Mouse (Mus musculus) heart, embryonic 11.5 days (tissue): ENCODE data around the gene C1qtnf9. TPM values are rescaled to one million over a fixed set of nuclear protein-coding genes. Genes with fewer than 3 reads are reported as not detected.
A peak's percentile ranks its signal among the peaks of the same experiment; 100 is the strongest.

Experiments used
- ATAC-seq: fragments of 200-750 bp; cut with Nextera tagmentation; replicated peaks from 2 replicates; pipeline ENCODE4 v1.8.0; 2017; ENCODE audit warnings: moderate library complexity; ENCODE audit not compliant: insufficient number of reproducible peaks, low FRiP score, low TSS enrichment
- H3K27ac ChIP-seq: fragments of 300-500 bp; sonication (generic); 2 replicates; pipeline ENCODE4 v1.5.1; 2014; ENCODE audit warnings: mild to moderate bottlenecking, low read depth, low read length
- H3K27me3 ChIP-seq: fragments of 300-500 bp; sonication (generic); 2 replicates; pipeline ENCODE4 v1.6.1; 2014; ENCODE audit warnings: mild to moderate bottlenecking, low read length, mixed read lengths; ENCODE audit not compliant: control insufficient read depth, insufficient read depth
- H3K36me3 ChIP-seq: fragments of 300-500 bp; sonication (generic); 2 replicates; pipeline ENCODE4 v1.6.1; 2014; ENCODE audit warnings: mild to moderate bottlenecking, low read length, moderate library complexity, mixed read lengths; ENCODE audit not compliant: control insufficient read depth, insufficient read depth
- H3K4me1 ChIP-seq: fragments of 300-500 bp; sonication (generic); 2 replicates; pipeline ENCODE4 v1.6.1; 2014; ENCODE audit warnings: low read length; ENCODE audit not compliant: control insufficient read depth, insufficient read depth
- H3K4me2 ChIP-seq: fragments of 300-500 bp; sonication (generic); 2 replicates; pipeline ENCODE4 v1.6.1; 2014; ENCODE audit warnings: mild to moderate bottlenecking, moderate library complexity
- H3K4me3 ChIP-seq: fragments of 300-500 bp; sonication (generic); 2 replicates; pipeline ENCODE4 v1.5.1; 2014; ENCODE audit warnings: low read depth, low read length
- H3K9ac ChIP-seq: fragments of 300-500 bp; sonication (generic); 2 replicates; pipeline ENCODE4 v1.6.1; 2014; ENCODE audit warnings: mild to moderate bottlenecking, low read depth, low read length, moderate library complexity
- H3K9me3 ChIP-seq: fragments of 300-500 bp; sonication (generic); replicated peaks from 2 replicates; pipeline ENCODE4 v1.6.1; 2016; ENCODE audit warnings: low read length; ENCODE audit not compliant: control insufficient read depth
- WGBS: fragments of 180-500 bp; shearing (Covaris S2); extraction: QIAGEN DNeasy Blood & Tissue Kit; methylation state at CpG from one replicate; pipeline ENCODE4 v1.1.7; 2014; ENCODE audit not compliant: insufficient replicate concordance; 5-methylcytosine and 5-hydroxymethylcytosine counted together
- polyA plus RNA-seq: library from polyadenylated mRNA; unstranded; fragments of >200 nt; fragmentation: Nextera tagmentation; extraction: Ambion mirVana; gene quantifications from 2 replicates; pipeline ENCODE4 v1.2.1, GENCODE M21; 2014

The C1qtnf9 gene
- polyA plus RNA-seq, 1 experiment from 2014 or later = not detected

DNA sequence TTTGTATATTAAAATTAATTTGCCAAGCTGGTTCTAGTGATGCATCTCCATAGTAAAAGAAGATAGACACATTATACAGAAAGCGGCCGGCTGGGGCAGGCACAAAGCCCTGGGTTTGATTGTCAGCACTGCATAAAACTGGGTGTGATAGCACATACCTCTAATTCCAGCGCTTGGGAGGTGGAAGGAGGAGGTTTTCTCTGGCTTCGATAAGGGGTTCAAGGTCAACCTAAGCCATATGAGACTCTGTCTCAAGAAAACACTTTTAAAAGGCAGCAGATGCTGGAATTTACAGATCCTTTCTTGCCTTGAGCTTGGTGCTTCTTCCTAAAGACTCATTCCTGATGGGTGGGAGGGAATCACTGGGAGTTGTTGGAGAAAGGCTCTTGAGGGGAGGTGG is 3.4 kb upstream of the C1qtnf9 start:
- no peak for ATAC-seq
- Histone ChIP-seq H3K9me3 (no peaks in the 10 kb centered on the region), H3K27ac (peak overlapping the region; percentile 46; the same call in 1 of the 2 replicates), H3K4me2 (no peak overlapping the region), H3K27me3 (no peaks in the 10 kb centered on the region), H3K4me1 (peaks cover 12% of the 10 kb centered on the region; the same call in 1 of the 2 replicates), H3K36me3 (peaks cover 12% of the 10 kb centered on the region), H3K4me3 (no peak overlapping the region), H3K9ac (no peak overlapping the region)
- WGBS = 60% methylated on average over 4 of the region's 4 CpGs

DNA sequence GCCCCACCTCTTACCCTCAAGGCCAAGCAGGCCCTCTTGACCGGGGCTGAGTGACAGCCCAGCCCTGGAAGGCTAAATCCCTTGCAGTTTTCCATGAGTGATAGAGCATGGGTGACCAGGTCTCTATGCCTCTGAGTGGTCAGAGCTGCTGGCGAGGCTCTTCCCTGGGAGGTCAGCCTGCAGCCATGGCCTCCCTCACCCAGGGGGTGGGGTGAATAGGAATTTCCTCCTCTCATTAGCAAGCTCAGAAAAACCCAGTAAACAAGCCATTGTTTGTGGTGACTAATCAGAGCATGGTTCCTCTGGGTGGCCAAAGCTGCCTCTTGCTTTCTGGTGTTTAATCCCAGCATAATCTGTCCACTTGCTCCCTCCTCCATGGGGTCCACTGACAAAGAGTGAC is 2.9 kb upstream of the C1qtnf9 start:
- peaks cover 8% of the 10 kb centered on the region for H3K36me3 ChIP-seq
- no peak overlapping the region for H3K4me3 ChIP-seq
- 51% methylated on average over 2 of the region's 2 CpGs for WGBS
- H3K4me2 ChIP-seq = no peak overlapping the region
- no peaks in the 10 kb centered on the region for H3K9me3 ChIP-seq
- peak overlapping the region; percentile 46; the same call in 1 of the 2 replicates for H3K27ac ChIP-seq
- H3K4me1 ChIP-seq = peaks cover 12% of the 10 kb centered on the region; the same call in 1 of the 2 replicates
- no peaks in the 10 kb centered on the region for H3K27me3 ChIP-seq
- no peak overlapping the region for H3K9ac ChIP-seq
- no peak for ATAC-seq

DNA sequence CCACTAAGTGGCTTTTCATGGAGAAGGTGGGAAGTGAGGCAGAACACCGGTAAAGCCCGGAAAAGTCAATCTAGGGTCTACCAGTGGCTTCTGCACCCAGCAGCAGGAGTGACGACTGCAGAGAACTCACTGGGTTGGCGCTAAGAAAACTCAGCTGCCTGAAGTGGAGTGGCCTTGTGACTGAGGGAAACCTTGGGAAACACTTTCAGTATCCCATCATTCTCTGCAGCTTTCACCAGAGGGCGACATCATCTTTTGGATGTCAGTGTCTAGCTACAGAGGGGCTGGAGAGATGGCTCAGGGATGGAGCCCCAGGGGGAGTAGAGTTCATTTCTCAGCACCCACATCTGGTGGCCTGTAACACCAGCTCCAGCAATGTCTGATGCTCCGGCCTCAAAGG is 1.4 kb downstream of the C1qtnf9 start:
- Histone ChIP-seq H3K36me3 (no peaks in the 10 kb centered on the region), H3K4me3 (no peak overlapping the region), H3K9me3 (no peaks in the 10 kb centered on the region), H3K9ac (no peak overlapping the region), H3K27ac (no peak overlapping the region), H3K27me3 (no peaks in the 10 kb centered on the region), H3K4me2 (no peak overlapping the region), H3K4me1 (peaks cover 7% of the 10 kb centered on the region; the same call in 1 of the 2 replicates)
- 35% methylated on average over 6 of the region's 6 CpGs for WGBS
- ATAC-seq = no peak

DNA sequence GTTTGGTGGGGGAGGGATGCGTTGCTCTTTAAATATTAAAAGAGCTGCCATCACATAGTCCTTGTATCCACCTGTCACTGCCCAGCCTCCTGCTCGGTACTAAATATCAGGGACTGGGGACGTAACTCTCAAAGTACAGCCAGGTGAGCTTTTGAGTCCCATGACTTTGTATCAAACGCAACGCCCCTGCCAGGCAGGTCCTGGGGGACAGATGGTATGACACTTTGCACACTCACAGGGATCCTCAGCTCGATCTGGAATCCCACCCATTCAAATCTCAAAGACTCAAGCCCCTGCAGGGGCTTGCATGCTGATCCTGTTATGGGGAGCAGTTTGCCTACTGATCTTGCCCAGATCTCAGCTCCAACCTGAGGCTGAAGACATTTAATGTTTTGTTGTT is 2.7 kb downstream of the C1qtnf9 start:
- Histone ChIP-seq H3K4me3 (no peak overlapping the region), H3K4me2 (no peak overlapping the region), H3K9me3 (no peaks in the 10 kb centered on the region), H3K27ac (no peak overlapping the region), H3K36me3 (no peaks in the 10 kb centered on the region), H3K4me1 (no peaks in the 10 kb centered on the region), H3K9ac (no peak overlapping the region), H3K27me3 (no peaks in the 10 kb centered on the region)
- WGBS = 72% methylated on average over 6 of the region's 6 CpGs
- ATAC-seq = no peak

DNA sequence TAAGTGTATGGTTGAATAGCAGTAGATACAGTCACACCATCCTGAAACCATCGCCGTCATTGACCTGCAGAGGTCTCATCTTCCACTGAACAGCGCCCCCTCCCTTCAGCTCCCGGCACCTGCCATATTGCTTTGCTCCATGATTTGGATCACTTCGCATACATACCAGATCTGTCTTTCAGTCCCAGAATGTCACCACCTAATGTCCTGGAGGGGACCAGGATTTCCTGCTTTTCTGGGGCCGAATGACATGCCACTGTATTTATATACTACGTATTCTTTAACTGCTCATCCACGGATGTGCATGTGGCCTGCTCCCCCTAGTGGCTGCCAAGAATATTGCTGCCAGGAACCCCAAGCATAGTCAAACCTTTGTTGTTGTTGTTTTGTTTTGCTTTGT is 3.1 kb downstream of the C1qtnf9 start:
- ATAC-seq = no peak
- 2% methylated on average over 8 of the region's 8 CpGs for WGBS
- Histone ChIP-seq H3K9me3 (no peaks in the 10 kb centered on the region), H3K9ac (no peak overlapping the region), H3K27ac (no peak overlapping the region), H3K4me2 (peak overlapping the region; percentile 63), H3K27me3 (no peaks in the 10 kb centered on the region), H3K4me3 (peak overlapping the region; percentile 32), H3K36me3 (no peaks in the 10 kb centered on the region), H3K4me1 (no peaks in the 10 kb centered on the region)

DNA sequence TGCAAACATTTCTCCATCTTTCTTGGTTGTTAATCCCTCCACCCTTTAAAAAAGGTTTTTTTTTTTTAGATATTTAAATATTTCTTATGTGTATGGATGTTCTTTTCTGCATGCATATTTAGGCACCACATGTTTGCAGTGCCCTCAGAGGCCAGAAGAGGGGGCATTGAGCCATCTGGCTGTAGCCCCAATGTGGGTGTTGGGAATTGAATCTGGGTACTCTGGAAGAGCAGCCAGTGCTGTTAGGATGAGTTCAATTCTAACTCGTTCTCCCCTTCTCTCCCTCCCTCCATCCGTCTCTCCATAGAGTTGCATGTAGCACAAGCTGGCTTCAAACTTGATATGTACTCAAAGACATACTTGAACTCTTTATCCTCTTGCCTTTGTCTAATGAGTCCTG is 5.5 kb downstream of the C1qtnf9 start:
- Histone ChIP-seq H3K4me2 (no peak overlapping the region), H3K27ac (no peak overlapping the region), H3K4me3 (no peak overlapping the region), H3K27me3 (no peaks in the 10 kb centered on the region), H3K9ac (no peak overlapping the region), H3K9me3 (no peaks in the 10 kb centered on the region), H3K36me3 (no peaks in the 10 kb centered on the region), H3K4me1 (no peaks in the 10 kb centered on the region)
- ATAC-seq = no peak
- 78% methylated on average over 2 of the region's 2 CpGs for WGBS

DNA sequence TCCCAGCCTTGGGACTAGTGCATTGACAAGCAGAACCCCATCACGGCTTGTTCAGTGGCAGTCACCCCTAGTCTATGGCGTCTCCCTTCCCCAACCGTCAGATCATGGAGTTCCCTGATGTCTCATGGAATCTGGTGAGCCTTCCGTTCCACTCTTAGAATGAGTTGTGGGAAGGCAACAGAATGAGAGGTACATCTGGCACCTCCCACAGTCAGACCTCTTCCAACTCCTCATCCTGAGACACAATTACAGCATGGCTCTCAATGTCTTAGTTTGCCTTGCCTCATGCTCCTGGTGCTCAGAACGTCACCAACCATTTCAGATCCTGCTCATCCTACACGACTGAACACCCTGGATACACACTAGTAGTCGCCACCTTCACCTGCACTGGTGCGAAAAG is 8.6 kb downstream of the C1qtnf9 start:
- Histone ChIP-seq H3K36me3 (no peaks in the 10 kb centered on the region), H3K4me2 (no peak overlapping the region), H3K4me3 (no peak overlapping the region), H3K27ac (no peak overlapping the region), H3K9ac (no peak overlapping the region), H3K27me3 (no peaks in the 10 kb centered on the region; the same call in 1 of the 2 replicates), H3K9me3 (no peaks in the 10 kb centered on the region), H3K4me1 (no peaks in the 10 kb centered on the region)
- 79% methylated on average over 8 of the region's 8 CpGs for WGBS
- ATAC-seq = no peak

DNA sequence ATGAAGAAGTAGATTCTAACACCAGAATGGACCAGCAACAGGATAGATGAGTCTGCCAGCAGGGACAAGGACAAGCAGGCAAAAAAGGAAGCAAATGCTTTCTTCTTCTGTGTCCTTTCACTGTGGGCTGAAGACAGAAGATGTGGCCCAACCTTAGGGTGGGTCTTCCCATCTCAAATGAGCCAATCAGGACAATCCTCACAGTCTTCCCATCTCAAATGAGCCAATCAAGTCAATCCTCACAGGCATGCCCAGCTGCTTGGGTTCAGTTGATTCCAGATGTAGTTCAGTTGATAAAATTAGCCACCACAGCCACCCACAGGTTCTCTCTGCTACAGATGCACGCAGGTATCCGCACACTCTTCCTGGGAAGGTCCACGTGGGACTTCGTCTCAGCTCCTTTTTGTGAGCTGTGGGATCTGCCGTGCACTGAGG is 9.6 kb downstream of the C1qtnf9 start:
- 81% methylated on average over 5 of the region's 5 CpGs for WGBS
- ATAC-seq = no peak

DNA sequence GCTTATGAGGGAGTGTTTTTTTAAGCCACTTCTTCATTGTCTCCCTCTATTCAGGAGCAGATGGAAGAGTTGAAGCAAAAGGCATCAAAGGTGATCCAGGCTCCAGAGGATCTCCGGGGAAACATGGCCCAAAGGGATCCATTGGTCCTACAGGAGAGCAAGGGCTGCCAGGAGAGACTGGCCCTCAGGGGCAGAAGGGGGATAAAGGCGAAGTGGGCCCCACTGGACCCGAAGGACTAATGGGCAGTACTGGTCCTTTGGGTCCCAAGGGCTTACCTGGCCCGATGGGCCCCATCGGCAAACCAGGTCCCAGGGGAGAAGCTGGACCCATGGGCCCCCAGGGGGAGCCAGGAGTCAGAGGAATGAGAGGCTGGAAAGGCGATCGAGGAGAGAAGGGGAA is 11.3 kb downstream of the C1qtnf9 start:
- 86% methylated on average over 7 of the region's 7 CpGs for WGBS
- ATAC-seq = no peak

More for the DNA sequence above, 9.6 kb downstream of the C1qtnf9 start:
- Histone ChIP-seq H3K27ac (no peak overlapping the region), H3K27me3 (no peaks in the 10 kb centered on the region; the same call in 1 of the 2 replicates), H3K4me1 (no peaks in the 10 kb centered on the region), H3K4me2 (no peak overlapping the region), H3K4me3 (no peak overlapping the region), H3K9me3 (no peaks in the 10 kb centered on the region), H3K36me3 (no peaks in the 10 kb centered on the region), H3K9ac (no peak overlapping the region)

More for the DNA sequence above, 11.3 kb downstream of the C1qtnf9 start:
- Histone ChIP-seq H3K4me3 (no peak overlapping the region), H3K27ac (no peak overlapping the region), H3K9ac (no peak overlapping the region), H3K4me2 (no peak overlapping the region), H3K4me1 (no peaks in the 10 kb centered on the region), H3K9me3 (no peaks in the 10 kb centered on the region), H3K36me3 (no peaks in the 10 kb centered on the region), H3K27me3 (peaks cover 2% of the 10 kb centered on the region; the same call in 1 of the 2 replicates)
